12 mouse cellular contexts compared by ENCODE assay signal in genomic region chr5:110628156-110628555, GRCm38 (mm10). TPM values are rescaled to one million over a fixed set of nuclear protein-coding genes. Genes with fewer than 3 reads are reported as not detected.
DNase-seq lines count a peak whose midpoint lies in the region; ATAC-seq lines count a peak whose summit lies in the region.
"Had no signal": no experiment of that assay in that cellular context is flagged by ENCODE, and none has a peak within 500 bp of the region (broad histone marks: within the 10 kb centered on the region; RNA-seq: fewer than 3 reads in every experiment).

No protein-coding gene starts in this region.

- no peaks in the 10 kb centered on the region for H3K9me3 ChIP-seq in kidney, embryonic 15.5 days (replicated peaks)
- H3K9me3 ChIP-seq in embryonic facial prominence, embryonic 14.5 days (ENCODE audit: control insufficient read depth, low read length) = no peaks in the 10 kb centered on the region
- no peaks in the 10 kb centered on the region for H3K9me3 ChIP-seq in midbrain, embryonic 14.5 days (ENCODE audit: control insufficient read depth, low read length)
- H3K9me3 ChIP-seq: liver, embryonic 15.5 days had no signal

- H3K4me2 ChIP-seq in kidney, embryonic 15.5 days = peak overlapping the region; percentile 45
- peak overlapping the region; percentile 2; the same call in 1 of the 2 replicates for H3K4me2 ChIP-seq in embryonic facial prominence, embryonic 14.5 days (ENCODE audit: low read depth, low read length)
- no peak overlapping the region for H3K4me2 ChIP-seq in midbrain, embryonic 14.5 days (ENCODE audit: low read length)
- H3K4me2 ChIP-seq: liver, embryonic 15.5 days had no signal

- peak; percentile 35 for DNase-seq in cerebellum, adult 11-12 months
- no peak for DNase-seq in cerebellum, adult 9-10 months
- no peak for DNase-seq in kidney, adult 8-10 months
- no peak for DNase-seq in embryonic facial prominence, embryonic 14.5 days (ENCODE audit: low spot score)
- DNase-seq in midbrain, embryonic 14.5 days = peak; percentile 8
- no peak for DNase-seq in layer of hippocampus, adult 8-10 months (ENCODE audit: low spot score in 2 of 2)
- no peak for DNase-seq in adrenal gland, adult 8-10 months
- DNase-seq: adrenal gland, postnatal 36 days; heart, postnatal 10 days; right cerebral cortex, adult 18-20 months had no signal

- no peak for ATAC-seq in kidney, embryonic 15.5 days (replicated peaks; ENCODE audit: low FRiP score)
- no peak for ATAC-seq in embryonic facial prominence, embryonic 14.5 days (ENCODE audit: low read depth)
- no peak for ATAC-seq in midbrain, embryonic 14.5 days (ENCODE audit: low FRiP score, low TSS enrichment)

- 0 out of 2 replicates have a peak, but pooled peaks cover 6% of the 10 kb centered on the region for H3K4me1 ChIP-seq in kidney, embryonic 15.5 days
- H3K4me1 ChIP-seq in embryonic facial prominence, embryonic 14.5 days (ENCODE audit: control insufficient read depth, insufficient read depth, low read length) = no peaks in the 10 kb centered on the region
- no peaks in the 10 kb centered on the region for H3K4me1 ChIP-seq in midbrain, embryonic 14.5 days (ENCODE audit: control insufficient read depth, insufficient read depth, low read length)
- H3K4me1 ChIP-seq: liver, embryonic 15.5 days had no signal

- H3K36me3 ChIP-seq in kidney, embryonic 15.5 days = no peaks in the 10 kb centered on the region
- H3K36me3 ChIP-seq in embryonic facial prominence, embryonic 14.5 days (ENCODE audit: control insufficient read depth, insufficient read depth, low read length) = no peaks in the 10 kb centered on the region
- H3K36me3 ChIP-seq in midbrain, embryonic 14.5 days (ENCODE audit: control insufficient read depth, insufficient read depth, low read length) = no peaks in the 10 kb centered on the region
- H3K36me3 ChIP-seq: liver, embryonic 15.5 days had no signal

- H3K4me3 ChIP-seq in kidney, embryonic 15.5 days (replicated peaks) = no peak overlapping the region
- no peak overlapping the region for H3K4me3 ChIP-seq in embryonic facial prominence, embryonic 14.5 days (ENCODE audit: low read depth, low read length)
- no peak overlapping the region for H3K4me3 ChIP-seq in midbrain, embryonic 14.5 days (replicated peaks; ENCODE audit: low read depth, low read length)
- H3K4me3 ChIP-seq: liver, embryonic 15.5 days had no signal

- no peak overlapping the region for H3K27ac ChIP-seq in kidney, embryonic 15.5 days
- H3K27ac ChIP-seq in embryonic facial prominence, embryonic 14.5 days (replicated peaks; ENCODE audit: low read depth, low read length) = no peak overlapping the region
- no peak overlapping the region for H3K27ac ChIP-seq in midbrain, embryonic 14.5 days (replicated peaks; ENCODE audit: low read depth, low read length)
- H3K27ac ChIP-seq: liver, embryonic 15.5 days had no signal

- 15% methylated on average over 19 of the region's 19 CpGs for WGBS in kidney, embryonic 15.5 days
- 20% methylated on average over 19 of the region's 19 CpGs for WGBS in embryonic facial prominence, embryonic 14.5 days
- WGBS in midbrain, embryonic 14.5 days = 27% methylated on average over 19 of the region's 19 CpGs

- H3K27me3 ChIP-seq in kidney, embryonic 15.5 days = peaks cover 13% of the 10 kb centered on the region; the same call in 1 of the 2 replicates
- H3K27me3 ChIP-seq in embryonic facial prominence, embryonic 14.5 days (replicated peaks; ENCODE audit: control insufficient read depth, insufficient read depth, low read length) = no peaks in the 10 kb centered on the region
- H3K27me3 ChIP-seq in midbrain, embryonic 14.5 days (ENCODE audit: control insufficient read depth, insufficient read depth, low read length) = no peaks in the 10 kb centered on the region

- H3K9ac ChIP-seq in kidney, embryonic 15.5 days = no peak overlapping the region
- no peak overlapping the region for H3K9ac ChIP-seq in embryonic facial prominence, embryonic 14.5 days (ENCODE audit: low read depth, low read length)
- H3K9ac ChIP-seq in midbrain, embryonic 14.5 days (replicated peaks; ENCODE audit: low read length) = no peak overlapping the region
- H3K9ac ChIP-seq: liver, embryonic 15.5 days had no signal

RNA-seq across cellular contexts. Expression of gene Noc4l, which starts 25.1 kb away (rescaled TPM):
- 54.0 and 62.4 TPM in 2 replicates for polyA plus RNA-seq in kidney, embryonic 15.5 days (2015; fragmentation: Nextera tagmentation; extraction: Ambion mirVana)
- polyA plus RNA-seq in embryonic facial prominence, embryonic 14.5 days (2014; fragmentation: Nextera tagmentation; extraction: Ambion mirVana) = 36.6 and 38.9 TPM in 2 replicates
- polyA plus RNA-seq in midbrain, embryonic 14.5 days (2014; fragmentation: Nextera tagmentation; extraction: Ambion mirVana) = 38.1 and 41.3 TPM in 2 replicates
- 10 to 100 TPM; 20.9 to 26.9 (median 23.7) TPM for total RNA-seq in layer of hippocampus, adult 8-10 months (2022)
- total RNA-seq in adrenal gland, adult 8-10 months (2022) = 10 to 100 TPM; 16.0 to 22.6 (median 19.0) TPM

RNA-seq across cellular contexts. Expression of gene Ddx51, which starts 25.1 kb away (rescaled TPM):
- 23.7 and 28.2 TPM in 2 replicates for polyA plus RNA-seq in kidney, embryonic 15.5 days (2015; fragmentation: Nextera tagmentation; extraction: Ambion mirVana)
- 24.2 and 28.2 TPM in 2 replicates for polyA plus RNA-seq in embryonic facial prominence, embryonic 14.5 days (2014; fragmentation: Nextera tagmentation; extraction: Ambion mirVana)
- polyA plus RNA-seq in midbrain, embryonic 14.5 days (2014; fragmentation: Nextera tagmentation; extraction: Ambion mirVana) = 16.2 and 21.7 TPM in 2 replicates
- 10 to 100 TPM; 25.2 to 31.6 (median 28.7) TPM for total RNA-seq in layer of hippocampus, adult 8-10 months (2022)
- 10 to 100 TPM; 24.3 to 30.8 (median 26.9) TPM for total RNA-seq in adrenal gland, adult 8-10 months (2022)

Comparison
In these comparisons a context has a peak if more than half of its experiments do, and no peak if none do; other contexts are left out.
1. DNase-seq: peak in cerebellum, adult 11-12 months (single experiment) and midbrain, embryonic 14.5 days (single experiment); none in cerebellum, adult 9-10 months (single experiment), kidney, adult 8-10 months (0 of 2), embryonic facial prominence, embryonic 14.5 days (single experiment), layer of hippocampus, adult 8-10 months (0 of 2) and adrenal gland, adult 8-10 months (single experiment).